Mouse (Mus musculus): Measurements from ENCODE around the gene Ctxn2.
"Not testable (repeated sequence)": the region's sequence is repeated elsewhere in the genome, so short reads cannot be mapped to it uniquely, and the experiment has no call there.

The Ctxn2 gene

DNA sequence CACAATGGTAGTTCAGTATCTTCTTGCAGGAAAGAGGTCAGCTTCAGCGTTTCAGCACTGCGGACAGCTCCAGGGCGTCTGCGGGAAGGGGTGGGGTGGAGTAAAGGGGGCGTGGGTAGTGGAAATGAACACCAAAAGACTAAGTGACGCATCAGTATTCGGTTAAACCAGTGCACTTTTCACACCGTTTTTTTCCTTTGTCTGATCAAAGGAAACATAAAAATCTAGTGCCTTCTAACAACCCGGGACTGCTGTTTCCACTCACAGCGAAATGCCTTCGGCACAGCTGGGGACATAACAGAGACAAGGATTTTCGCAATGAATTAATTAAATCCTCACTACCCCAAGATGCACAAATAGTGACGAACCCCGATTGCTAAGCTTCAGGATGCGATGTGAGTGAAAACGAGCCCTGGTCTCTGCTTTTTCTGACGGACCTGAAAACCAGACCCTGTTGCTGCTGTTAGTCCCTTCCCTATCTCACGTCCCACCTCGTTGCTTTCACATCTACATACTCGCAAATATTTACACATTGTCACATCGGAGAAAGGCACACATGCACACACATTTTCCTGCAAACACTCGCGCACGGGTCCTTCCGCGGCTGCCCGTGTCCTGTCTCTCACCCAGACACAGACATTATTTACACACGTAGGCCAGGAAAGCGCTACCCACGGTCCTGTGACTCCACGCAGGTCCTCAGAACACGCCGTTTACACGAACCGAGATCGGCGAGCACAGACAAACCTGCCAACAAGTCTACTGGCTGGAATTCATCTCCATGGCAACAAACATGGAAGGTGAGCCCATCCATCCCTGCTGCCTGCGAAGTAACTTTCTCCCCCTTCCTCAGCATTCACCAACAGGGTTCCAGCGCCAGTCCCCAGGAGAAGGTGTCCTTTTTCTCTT lies at the start of gene Ctxn2:
Gene Ctxn2 (plus strand): TSS at position 790 of the 909 bp plus-strand sequence.
- no peak for DNase-seq (ENCODE audit: extremely low read depth, low read depth, low spot score)

DNA sequence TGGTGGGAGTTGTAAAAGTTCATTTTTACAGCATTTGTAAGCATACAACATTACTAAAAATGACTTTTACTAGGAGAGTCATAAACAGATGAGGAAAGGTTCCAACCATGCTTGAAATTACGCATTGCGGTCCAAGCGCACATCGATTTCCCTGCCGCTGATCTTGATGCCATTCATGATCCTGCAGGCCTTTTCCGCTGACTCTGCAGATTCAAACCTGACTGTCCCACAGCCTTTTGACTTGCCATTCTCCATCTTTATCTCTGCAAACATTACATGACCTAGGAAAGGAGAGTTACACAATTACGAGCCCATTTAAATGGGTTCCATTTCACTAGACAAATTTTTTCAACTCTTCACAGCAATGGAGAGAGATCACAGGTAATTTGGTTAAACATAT lies 47.7 kb upstream of the Ctxn2 start:
- no peak for DNase-seq (ENCODE audit: extremely low read depth, low read depth, low spot score)

DNA sequence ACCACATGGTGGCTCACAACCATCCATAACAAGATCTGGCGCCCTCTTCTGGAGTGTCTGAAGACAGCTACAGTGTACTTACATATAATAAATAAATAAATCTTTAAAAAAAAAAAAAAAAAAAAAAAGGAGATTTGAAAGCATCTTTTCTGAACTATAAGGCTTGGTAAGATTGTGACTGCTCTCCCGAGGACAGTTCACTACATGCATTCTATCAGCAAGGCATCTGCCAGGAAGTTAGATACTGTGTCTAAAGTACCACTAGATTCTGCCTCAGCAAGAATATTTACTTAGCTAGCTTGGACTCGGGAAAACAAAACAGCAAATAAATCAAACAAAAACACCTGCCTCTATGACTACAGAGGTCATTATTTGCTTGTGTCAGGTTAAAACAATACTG lies 44.4 kb upstream of the Ctxn2 start:
- not testable (repeated sequence) for DNase-seq (ENCODE audit: extremely low read depth, low read depth, low spot score)

GRCm38 (mm10) chr2:125104491-125104890 lies 32.0 kb upstream of the Ctxn2 start:
- DNase-seq (ENCODE audit: extremely low read depth, low read depth, low spot score) = not testable (repeated sequence)

DNA sequence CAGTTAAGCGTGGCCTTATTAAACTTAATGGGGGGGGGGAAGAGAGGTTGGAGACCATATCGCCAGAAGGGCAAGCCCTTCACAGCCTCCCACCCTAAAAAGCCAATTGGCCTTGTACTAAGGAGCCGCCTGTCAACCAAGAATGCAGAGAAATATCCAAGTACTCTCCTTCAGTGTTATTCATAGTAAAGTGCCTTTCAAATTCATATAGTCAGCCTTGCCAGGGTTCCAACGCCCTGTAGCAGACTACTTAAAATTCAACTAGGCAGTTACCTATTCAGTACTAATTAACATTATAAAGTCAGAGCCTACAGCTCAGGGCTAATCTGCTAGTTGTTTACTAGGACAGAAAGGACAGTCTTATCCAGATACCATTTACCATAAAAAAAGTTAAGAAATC lies 30.0 kb upstream of the Ctxn2 start:
- DNase-seq (ENCODE audit: extremely low read depth, low read depth, low spot score) = not testable (repeated sequence)

GRCm38 (mm10) chr2:125119381-125120110 lies 16.9 kb upstream of the Ctxn2 start:
- no peak for DNase-seq (ENCODE audit: extremely low read depth, low read depth, low spot score)

DNA sequence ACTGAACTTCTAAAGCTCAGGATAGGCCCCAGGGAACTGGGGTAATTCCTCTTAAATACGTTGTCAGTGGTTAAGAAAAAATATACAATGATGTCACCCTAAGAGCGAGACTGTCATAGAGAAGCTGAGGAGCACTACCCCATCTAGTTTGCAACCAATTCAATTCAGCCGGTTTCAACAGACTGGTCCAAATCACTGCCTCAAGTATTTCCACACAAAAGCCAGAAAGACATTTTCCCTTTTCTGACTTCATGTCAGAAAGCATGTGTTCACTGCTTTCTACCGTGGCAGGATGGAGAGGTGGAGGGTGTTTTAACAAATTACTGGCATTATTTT lies 14.2 kb upstream of the Ctxn2 start:
- no peak for DNase-seq (ENCODE audit: extremely low read depth, low read depth, low spot score)

- DNase-seq (ENCODE audit: extremely low read depth, low read depth, low spot score) = no peak
These were observed 13.6 kb upstream of the Ctxn2 start for GRCm38 (mm10) chr2:125122624-125123476.

DNA sequence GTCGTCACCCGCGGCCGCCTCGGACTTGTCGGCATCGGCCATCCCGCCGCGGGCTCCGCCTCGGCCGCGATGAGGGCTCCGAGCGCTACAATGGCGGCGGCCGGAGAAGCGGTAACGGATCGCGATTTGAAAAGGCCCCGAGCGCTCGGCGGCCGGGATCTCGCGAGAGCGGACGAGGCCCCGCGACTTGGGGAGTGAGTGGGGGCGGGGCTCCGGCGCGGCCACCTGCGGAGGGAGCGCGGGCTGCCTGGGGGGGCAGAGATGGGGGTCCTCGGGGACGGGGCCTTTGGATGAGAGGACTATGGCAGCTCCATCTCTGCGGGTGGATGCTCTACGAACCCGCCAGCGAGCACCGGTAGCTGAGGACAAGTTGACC lies 13.0 kb upstream of the Ctxn2 start, which contains the start of gene Myef2:
Gene Myef2 (minus strand): TSS at position 185 of the 376 bp plus-strand sequence.
- no peak for DNase-seq (ENCODE audit: extremely low read depth, low read depth, low spot score)

DNA sequence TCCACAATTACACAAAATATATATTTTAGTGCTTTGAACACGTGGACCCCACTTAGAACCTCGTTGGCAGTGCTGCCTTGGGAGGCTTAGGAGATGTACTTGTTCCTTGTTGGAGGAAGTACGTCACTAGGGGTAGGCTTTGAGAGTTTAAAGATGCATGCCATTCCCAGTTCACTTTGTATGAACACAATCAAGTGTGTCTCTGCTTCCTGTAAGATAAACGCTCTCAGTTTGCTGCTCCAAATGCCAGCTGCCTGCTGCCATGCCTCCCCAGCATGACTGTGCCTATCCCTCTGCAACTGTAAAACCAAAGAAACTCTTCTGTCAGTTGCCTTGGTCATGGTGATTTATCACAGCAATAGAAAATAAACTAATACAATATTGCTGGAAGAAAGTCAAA lies 10.7 kb upstream of the Ctxn2 start:
- DNase-seq (ENCODE audit: extremely low read depth, low read depth, low spot score) = no peak

DNA sequence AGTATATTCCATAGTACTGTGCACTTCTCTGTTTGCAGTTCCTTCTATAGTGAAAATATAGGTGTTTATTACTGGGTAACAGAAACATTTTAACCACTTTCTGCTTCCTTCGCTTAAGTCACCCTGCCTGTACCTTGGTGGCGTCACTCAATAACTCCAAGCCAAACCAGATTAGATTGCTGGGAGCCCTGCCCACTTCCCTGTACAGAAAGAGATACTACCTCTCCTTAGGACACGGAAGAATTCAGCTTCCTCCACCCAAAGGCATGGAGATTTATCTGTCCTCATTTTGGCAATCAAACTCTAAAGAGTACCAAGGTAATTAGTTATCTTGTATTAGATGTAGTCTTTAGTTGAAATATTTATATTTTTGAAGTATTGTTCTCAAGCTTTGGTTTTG lies 9.7 kb upstream of the Ctxn2 start:
- DNase-seq (ENCODE audit: extremely low read depth, low read depth, low spot score) = no peak

DNA sequence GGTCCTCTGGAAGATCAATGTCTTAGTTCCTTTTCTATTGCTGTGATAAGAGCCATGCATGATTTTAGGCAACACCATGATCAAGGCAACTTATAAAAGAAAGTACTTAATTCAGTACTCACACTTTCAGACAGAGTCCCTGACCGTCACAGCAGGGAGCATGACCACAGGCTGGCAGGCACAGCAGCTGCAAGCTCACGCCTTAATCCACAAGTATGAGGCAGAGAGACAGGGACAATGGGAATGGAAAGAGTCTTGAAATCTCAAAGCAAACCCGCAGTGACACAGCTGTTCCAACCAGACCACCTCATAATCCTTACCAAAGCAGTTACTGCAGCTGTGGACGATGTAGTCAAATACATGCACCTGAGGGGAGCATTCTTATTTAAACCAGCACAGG lies 2.4 kb upstream of the Ctxn2 start:
- DNase-seq (ENCODE audit: extremely low read depth, low read depth, low spot score) = no peak

DNA sequence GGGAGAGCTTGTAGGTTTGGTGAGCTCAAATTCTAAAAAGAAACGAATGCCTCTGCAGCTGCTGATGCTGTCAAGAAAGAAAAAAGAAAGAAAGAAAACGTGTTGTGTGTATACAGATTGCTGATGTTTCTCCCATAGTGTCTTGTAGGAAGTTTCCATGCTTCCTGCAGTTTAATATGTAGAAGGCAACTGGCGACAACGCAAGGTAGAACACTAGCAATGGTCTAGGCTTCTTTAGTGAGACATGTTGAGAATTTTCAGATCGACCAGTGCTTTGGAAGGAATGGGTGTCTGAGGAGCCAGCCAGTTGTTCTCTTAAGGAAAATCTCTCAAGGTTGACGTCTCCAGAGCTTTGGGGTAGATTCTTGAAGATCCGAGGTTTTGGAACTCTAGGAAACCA lies 354 bp downstream of the Ctxn2 start:
- DNase-seq (ENCODE audit: extremely low read depth, low read depth, low spot score) = no peak

DNA sequence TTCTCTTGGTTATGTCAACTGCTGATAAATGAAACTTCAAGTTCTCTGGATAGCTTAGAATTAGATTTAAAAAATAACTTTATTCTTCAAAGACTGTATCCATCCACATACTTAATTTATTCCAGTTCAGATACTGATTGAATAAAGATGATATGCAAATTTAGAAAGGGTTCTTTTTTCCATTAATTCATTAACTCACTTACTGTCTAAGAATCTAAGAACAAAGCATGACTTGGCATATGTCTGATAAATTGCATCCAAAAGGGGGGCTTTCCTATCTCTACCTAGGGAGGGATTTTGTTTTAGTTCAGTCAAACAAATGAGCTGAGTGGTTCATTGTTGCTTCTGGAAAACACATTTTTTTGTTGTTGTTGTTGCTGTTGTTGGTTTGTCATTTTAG lies 5.8 kb downstream of the Ctxn2 start:
- no peak for DNase-seq (ENCODE audit: extremely low read depth, low read depth, low spot score)

GRCm38 (mm10) chr2:125152388-125152787 lies 15.9 kb downstream of the Ctxn2 start, which contains the start of gene Slc12a1:
Slc12a1 (plus strand) TSS chr2:125152505.
- DNase-seq (ENCODE audit: extremely low read depth, low read depth, low spot score) = no peak

- no peak for DNase-seq (ENCODE audit: extremely low read depth, low read depth, low spot score)
These were observed 17.8 kb downstream of the Ctxn2 start for GRCm38 (mm10) chr2:125154294-125154693.

DNA sequence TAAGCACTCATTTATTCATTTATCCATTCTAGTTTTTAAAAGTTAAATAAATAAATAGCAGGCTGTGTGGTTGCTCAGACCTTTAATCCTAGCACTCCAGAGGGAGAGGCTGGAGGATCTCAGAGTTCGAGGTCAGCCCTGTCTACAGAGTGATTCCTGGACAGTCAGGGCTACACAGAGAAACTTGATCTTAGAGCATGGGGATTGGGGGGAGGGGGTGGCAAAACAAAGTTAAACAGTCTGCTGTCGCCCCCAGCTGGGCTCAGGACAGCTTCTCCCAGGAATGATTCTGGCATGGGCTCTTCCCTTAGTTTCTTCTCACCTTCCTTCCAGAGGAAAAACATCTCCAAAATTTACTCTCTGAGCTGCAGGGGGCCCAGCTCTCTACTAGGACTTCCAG lies 19.0 kb downstream of the Ctxn2 start:
- DNase-seq (ENCODE audit: extremely low read depth, low read depth, low spot score) = no peak

DNA sequence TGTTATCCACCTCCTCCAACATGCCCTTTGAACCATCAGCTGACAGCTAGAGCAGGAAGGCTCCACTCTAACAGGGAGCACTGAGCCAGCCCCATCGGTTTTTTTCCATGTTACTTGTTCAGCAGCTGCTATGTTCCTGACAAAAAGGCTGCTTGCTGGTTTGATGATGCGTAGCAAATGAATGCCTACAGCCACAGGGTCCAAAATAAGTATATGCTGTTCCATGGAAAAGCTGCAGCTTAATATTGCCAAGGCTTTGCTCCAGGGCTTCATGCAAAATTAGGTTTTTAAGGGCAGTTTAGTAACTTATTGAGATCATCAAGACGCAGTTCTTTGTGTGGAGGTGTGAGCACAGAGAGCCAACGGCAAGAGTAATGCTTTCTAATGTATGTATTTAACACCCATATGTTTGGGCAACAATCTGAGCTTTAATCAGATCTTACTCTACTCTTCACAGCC lies 25.5 kb downstream of the Ctxn2 start:
- DNase-seq (ENCODE audit: extremely low read depth, low read depth, low spot score) = no peak

- DNase-seq (ENCODE audit: extremely low read depth, low read depth, low spot score) = no peak
These were observed 41.8 kb downstream of the Ctxn2 start for GRCm38 (mm10) chr2:125178225-125178798.

DNA sequence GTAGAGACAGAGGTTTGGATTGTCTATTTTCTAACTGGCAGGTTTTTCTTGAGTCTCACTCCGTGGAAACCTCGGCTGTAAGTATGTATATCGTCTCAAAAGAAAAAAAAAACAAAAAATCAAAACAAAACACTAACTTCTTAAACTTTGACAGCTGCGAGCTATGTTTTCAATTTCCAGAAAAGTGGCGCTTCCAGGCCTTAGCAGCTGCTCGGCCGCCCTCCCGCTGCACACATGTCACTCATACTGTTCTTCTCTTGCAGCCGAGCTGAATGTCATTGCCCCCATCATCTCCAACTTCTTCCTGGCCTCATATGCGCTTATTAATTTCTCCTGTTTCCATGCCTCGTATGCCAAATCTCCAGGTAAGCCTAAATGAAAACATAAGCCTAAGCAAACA lies 51.4 kb downstream of the Ctxn2 start:
- DNase-seq (ENCODE audit: extremely low read depth, low read depth, low spot score) = no peak

DNA sequence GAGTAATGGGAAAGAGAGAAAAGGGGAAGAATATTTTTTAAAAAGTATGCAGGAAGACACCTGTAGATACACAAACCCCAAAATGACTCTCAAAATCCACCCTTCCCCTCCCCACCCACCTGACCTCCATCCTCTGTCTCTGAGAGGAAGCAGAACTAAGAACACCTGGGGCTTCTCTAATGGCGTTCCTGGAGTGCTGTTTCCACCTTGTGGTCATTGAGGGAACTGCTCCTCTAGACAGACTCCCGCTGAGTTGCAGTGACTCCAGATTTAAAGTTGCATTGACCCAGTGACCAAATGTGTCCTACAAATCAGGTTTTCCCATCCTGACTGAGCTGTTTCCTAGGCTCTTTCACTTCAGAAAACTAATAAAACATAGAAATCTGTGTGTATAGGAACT lies 52.7 kb downstream of the Ctxn2 start:
- DNase-seq (ENCODE audit: extremely low read depth, low read depth, low spot score) = no peak
